22 mouse cellular contexts compared by ENCODE assay signal in the genomic region with DNA sequence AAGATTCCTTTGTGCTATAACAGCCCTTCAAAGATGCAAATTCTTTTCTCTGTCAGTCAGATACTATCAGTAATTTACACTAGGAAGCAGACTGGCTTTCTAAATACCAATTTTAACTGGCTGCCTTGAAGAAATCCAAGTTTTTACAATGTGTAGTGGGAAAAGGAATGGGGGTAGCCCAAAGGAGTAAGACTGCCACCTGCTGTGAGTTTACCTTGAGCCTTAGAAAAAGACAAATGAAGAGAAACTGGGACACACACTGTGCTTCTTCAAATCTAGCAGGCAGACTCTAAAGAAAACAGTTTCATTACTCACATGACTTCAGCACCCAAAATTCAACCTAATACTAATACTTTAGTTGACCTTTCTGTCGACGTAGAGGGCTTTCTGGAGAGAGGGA. TPM values are rescaled to one million over a fixed set of nuclear protein-coding genes. Genes with fewer than 3 reads are reported as not detected.
DNase-seq lines count a peak whose midpoint lies in the region; ATAC-seq and TF ChIP-seq lines count a peak whose summit lies in the region.
"Had no signal": no experiment of that assay in that cellular context is flagged by ENCODE, and none has a peak within 500 bp of the region (broad histone marks: within the 10 kb centered on the region; RNA-seq: fewer than 3 reads in every experiment).

No protein-coding gene starts in this region.

- H3K4me1 ChIP-seq in intestine, postnatal 0 days (replicated peaks; ENCODE audit: control insufficient read depth, insufficient read depth, low read length) = no peaks in the 10 kb centered on the region
- no peaks in the 10 kb centered on the region for H3K4me1 ChIP-seq in intestine, embryonic 16.5 days (ENCODE audit: control insufficient read depth, insufficient read depth, low read length)
- H3K4me1 ChIP-seq in embryonic facial prominence, embryonic 13.5 days = peaks cover 8% of the 10 kb centered on the region
- peaks cover 20% of the 10 kb centered on the region; the same call in 1 of the 2 replicates for H3K4me1 ChIP-seq in limb, embryonic 15.5 days
- H3K4me1 ChIP-seq: hindbrain, embryonic 13.5 days had no signal

- no peaks in the 10 kb centered on the region for H3K36me3 ChIP-seq in intestine, postnatal 0 days (ENCODE audit: control insufficient read depth, insufficient read depth)
- no peaks in the 10 kb centered on the region for H3K36me3 ChIP-seq in intestine, embryonic 16.5 days (ENCODE audit: control insufficient read depth, insufficient read depth, low read length)
- H3K36me3 ChIP-seq in embryonic facial prominence, embryonic 13.5 days = no peaks in the 10 kb centered on the region
- no peaks in the 10 kb centered on the region for H3K36me3 ChIP-seq in limb, embryonic 15.5 days
- H3K36me3 ChIP-seq: forebrain, embryonic 12.5 days; G1E; heart, embryonic 10.5 days; hindbrain, embryonic 13.5 days had no signal

- H3K27me3 ChIP-seq in intestine, postnatal 0 days (replicated peaks; ENCODE audit: control insufficient read depth, insufficient read depth, low read length) = no peaks in the 10 kb centered on the region
- no peaks in the 10 kb centered on the region for H3K27me3 ChIP-seq in intestine, embryonic 16.5 days (replicated peaks; ENCODE audit: control insufficient read depth, insufficient read depth, low read length)
- no peaks in the 10 kb centered on the region for H3K27me3 ChIP-seq in embryonic facial prominence, embryonic 13.5 days
- no peaks in the 10 kb centered on the region for H3K27me3 ChIP-seq in limb, embryonic 15.5 days
- H3K27me3 ChIP-seq: forebrain, embryonic 12.5 days; hindbrain, embryonic 13.5 days had no signal

- H3K27ac ChIP-seq in intestine, postnatal 0 days (ENCODE audit: low read depth, low read length) = no peak overlapping the region
- H3K27ac ChIP-seq in intestine, embryonic 16.5 days (ENCODE audit: low read length) = no peak overlapping the region
- H3K27ac ChIP-seq in embryonic facial prominence, embryonic 13.5 days = peak overlapping the region; percentile 39; the same call in 1 of the 2 replicates
- peak overlapping the region; percentile 43 for H3K27ac ChIP-seq in limb, embryonic 15.5 days
- H3K27ac ChIP-seq: forebrain, embryonic 12.5 days; heart, embryonic 10.5 days; hindbrain, embryonic 13.5 days; hindbrain, postnatal 0 days had no signal

- 0 out of 2 replicates have a peak, but pooled peaks have one; percentile 11 for TF ChIP-seq CTCF in intestine, postnatal 0 days (IDR thresholded peaks at IDR 0.05; ENCODE audit: low read depth)

- no peak overlapping the region for H3K4me2 ChIP-seq in intestine, postnatal 0 days (replicated peaks; ENCODE audit: low read depth)
- no peak overlapping the region for H3K4me2 ChIP-seq in intestine, embryonic 16.5 days (ENCODE audit: low read depth, low read length)
- H3K4me2 ChIP-seq in embryonic facial prominence, embryonic 13.5 days = no peak overlapping the region
- H3K4me2 ChIP-seq in limb, embryonic 15.5 days = no peak overlapping the region
- H3K4me2 ChIP-seq: forebrain, embryonic 12.5 days; hindbrain, embryonic 13.5 days had no signal

- H3K9me3 ChIP-seq in intestine, postnatal 0 days (ENCODE audit: control insufficient read depth) = no peaks in the 10 kb centered on the region
- H3K9me3 ChIP-seq in intestine, embryonic 16.5 days (ENCODE audit: control insufficient read depth, low read length) = no peaks in the 10 kb centered on the region
- H3K9me3 ChIP-seq in embryonic facial prominence, embryonic 13.5 days = no peaks in the 10 kb centered on the region
- H3K9me3 ChIP-seq in limb, embryonic 15.5 days = no peaks in the 10 kb centered on the region
- H3K9me3 ChIP-seq: forebrain, embryonic 12.5 days; G1E; heart, embryonic 10.5 days; hindbrain, embryonic 13.5 days had no signal

- 48% methylated on average over 2 of the region's 2 CpGs for WGBS in intestine, postnatal 0 days
- 44% methylated on average over 2 of the region's 2 CpGs for WGBS in intestine, embryonic 16.5 days
- WGBS in embryonic facial prominence, embryonic 13.5 days = 59% methylated on average over 2 of the region's 2 CpGs
- WGBS in limb, embryonic 15.5 days = 39% methylated on average over 2 of the region's 2 CpGs

- no peak overlapping the region for H3K9ac ChIP-seq in intestine, postnatal 0 days (ENCODE audit: low read depth, low read length)
- H3K9ac ChIP-seq in intestine, embryonic 16.5 days (ENCODE audit: low read depth, low read length) = no peak overlapping the region
- H3K9ac ChIP-seq in embryonic facial prominence, embryonic 13.5 days = no peak overlapping the region
- H3K9ac ChIP-seq in limb, embryonic 15.5 days = no peak overlapping the region
- H3K9ac ChIP-seq: forebrain, embryonic 12.5 days; forebrain, postnatal 0 days; hindbrain, embryonic 13.5 days had no signal

- no peak for ATAC-seq in intestine, postnatal 0 days
- no peak for ATAC-seq in intestine, embryonic 16.5 days
- ATAC-seq in embryonic facial prominence, embryonic 13.5 days (ENCODE audit: insufficient number of reproducible peaks, insufficient read depth, low FRiP score, low TSS enrichment, low read depth) = no peak
- no peak for ATAC-seq in limb, embryonic 15.5 days (ENCODE audit: insufficient number of reproducible peaks, low FRiP score, low TSS enrichment, low read depth)
- ATAC-seq: forebrain, postnatal 0 days; hindbrain, postnatal 0 days had no signal

- no peak overlapping the region for H3K4me3 ChIP-seq in intestine, postnatal 0 days (ENCODE audit: low read depth, low read length)
- H3K4me3 ChIP-seq in intestine, embryonic 16.5 days (ENCODE audit: low read length) = no peak overlapping the region
- no peak overlapping the region for H3K4me3 ChIP-seq in embryonic facial prominence, embryonic 13.5 days
- H3K4me3 ChIP-seq in limb, embryonic 15.5 days = no peak overlapping the region
- H3K4me3 ChIP-seq: forebrain, embryonic 12.5 days; heart, embryonic 10.5 days; hindbrain, embryonic 13.5 days had no signal

- DNase-seq in R1 (ENCODE audit: low read depth, low spot score) = peak; percentile 54
- DNase-seq in right cerebral cortex, postnatal 25 days = no peak
- DNase-seq in kidney, adult 18-20 months = no peak
- DNase-seq in layer of hippocampus, adult 9-10 months (ENCODE audit: low spot score) = no peak
- DNase-seq: adrenal gland, adult 8-10 months; adrenal gland, postnatal 36 days; cerebellum, adult 2 months; cerebellum, postnatal 10 days; forebrain, postnatal 0 days; gastrocnemius, postnatal 36 days; heart, postnatal 10 days; heart, postnatal 4 days had no signal

RNA-seq across cellular contexts. Expression of a gene that starts 47.4 kb away (rescaled TPM):
- 5.1 and 6.0 TPM in 2 replicates for polyA plus RNA-seq in intestine, postnatal 0 days (2015; fragmentation: Nextera tagmentation; extraction: Ambion mirVana)
- 5.4 and 5.9 TPM in 2 replicates for polyA plus RNA-seq in intestine, embryonic 16.5 days (2015; fragmentation: Nextera tagmentation; extraction: Ambion mirVana)
- polyA plus RNA-seq in embryonic facial prominence, embryonic 13.5 days (2015; fragmentation: Nextera tagmentation; extraction: Ambion mirVana) = 11.3 and 12.4 TPM in 2 replicates
- polyA plus RNA-seq in limb, embryonic 15.5 days (2015; fragmentation: Nextera tagmentation; extraction: Ambion mirVana) = 20.0 and 21.0 TPM in 2 replicates
- polyA plus RNA-seq: C2C12, G1E had no signal

Comparison
In these comparisons a context has a peak if more than half of its experiments do, and no peak if none do; other contexts are left out.
1. H3K27ac ChIP-seq: peak in embryonic facial prominence, embryonic 13.5 days (single experiment) and limb, embryonic 15.5 days (single experiment); none in intestine, postnatal 0 days (single experiment) and intestine, embryonic 16.5 days (single experiment).